Mouse (Mus musculus) bone marrow, adult 2 months (tissue): ENCODE results near the gene Cars2. TPM values are rescaled to one million over a fixed set of nuclear protein-coding genes. Genes with fewer than 3 reads are reported as not detected.

Source experiments
- H3K27ac ChIP-seq: fragments of 200-500 bp; 2 replicates; pipeline ENCODE4 v1.5.1; 2012; ENCODE audit warnings: low read depth, mild to moderate bottlenecking, control low read depth, inconsistent platforms, low read length; ENCODE audit not compliant: control insufficient read depth, poor library complexity, insufficient read depth
- H3K4me1 ChIP-seq: fragments of 200-500 bp; 2 replicates; pipeline ENCODE4 v1.6.1; 2011; ENCODE audit warnings: low read length; ENCODE audit not compliant: control insufficient read depth, insufficient read depth
- H3K4me3 ChIP-seq: fragments of 200-500 bp; replicated peaks from 2 replicates; pipeline ENCODE3; 2011; ENCODE audit warnings: mild to moderate bottlenecking, low read depth, low read length, control low read depth; ENCODE audit not compliant: control insufficient read depth
- CTCF ChIP-seq: fragments of 200-500 bp; IDR thresholded peaks from 2 replicates; pipeline ENCODE4 v1.5.1; 2011; ENCODE audit warnings: low read length, control low read depth; ENCODE audit not compliant: control insufficient read depth, insufficient read depth
- POLR2A ChIP-seq: fragments of 200-500 bp; IDR thresholded peaks from 2 replicates; pipeline ENCODE4 v1.6.1; 2011; ENCODE audit warnings: low read depth, mild to moderate bottlenecking, control low read depth, low read length, borderline replicate concordance; ENCODE audit not compliant: control insufficient read depth
- WGBS: fragments of 180-500 bp; shearing (Covaris S2); methylation state at CpG from one replicate; pipeline ENCODE4 v1.1.7; 2018; 5-methylcytosine and 5-hydroxymethylcytosine counted together
- polyA plus RNA-seq: library from polyadenylated mRNA; stranded (reverse); fragments of >200 nt; gene quantifications from 2 replicates; pipeline ENCODE4 v1.2.4, GENCODE M21; 2011; ENCODE audit warnings: low replicate concordance; ENCODE audit not compliant: missing spikeins, insufficient read depth, insufficient read length

Cars2 gene
- polyA plus RNA-seq, 1 experiment = 32.7 TPM

DNA sequence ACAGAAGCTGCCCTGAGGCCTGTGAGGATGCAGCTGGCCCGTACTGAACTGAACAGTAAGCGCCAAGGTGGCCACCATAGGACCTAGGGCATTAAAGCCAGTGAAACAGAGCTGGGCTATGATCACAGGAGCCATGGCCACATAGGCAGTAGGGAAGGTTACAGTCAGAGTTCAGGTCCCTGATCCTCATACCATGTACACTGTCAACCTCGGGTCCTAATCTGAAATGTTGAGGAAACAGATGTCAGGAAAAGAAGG, 85.9 kb downstream of the Cars2 start:
- Histone ChIP-seq H3K4me1 (peaks cover 12% of the 10 kb centered on the region; the same call in 1 of the 2 replicates), H3K27ac (peak overlapping the region; percentile 57), H3K4me3 (no peak overlapping the region)
- 43% methylated on average over 3 of the region's 3 CpGs for WGBS
- TF ChIP-seq CTCF (no peak), POLR2A (no peak)

Other genes starting within 250 kb of the Cars2 start
- gene Col4a2, start 238.0 kb downstream of the Cars2 start, polyA plus RNA-seq = 3.9 and 4.4 TPM in 2 replicates
- 6.7 and 12.7 TPM in 2 replicates for gene Col4a1, start 238.0 kb downstream of the Cars2 start, polyA plus RNA-seq
- 3.3 and 6.2 TPM in 2 replicates for gene Rab20, start 72.1 kb downstream of the Cars2 start, polyA plus RNA-seq
- 32.5 and 74.0 TPM in 2 replicates for gene Naxd, start 53.3 kb downstream of the Cars2 start, polyA plus RNA-seq
- 26.2 and 44.7 TPM in 2 replicates for gene Ing1, start 4.8 kb upstream of the Cars2 start, polyA plus RNA-seq
- 12.5 and 29.8 TPM in 2 replicates for gene Ankrd10, start 85.0 kb upstream of the Cars2 start, polyA plus RNA-seq
- gene 1700016D06Rik, start 150.3 kb upstream of the Cars2 start, polyA plus RNA-seq = not detected in 2 replicates
- gene Arhgef7, start 176.9 kb upstream of the Cars2 start, polyA plus RNA-seq = 8.3 and 18.6 TPM in 2 replicates